29 mouse cellular contexts compared by ENCODE assay signal in genomic region chr12:25016995-25017394, GRCm38 (mm10). TPM values are rescaled to one million over a fixed set of nuclear protein-coding genes. Genes with fewer than 3 reads are reported as not detected.
DNase-seq lines count a peak whose midpoint lies in the region; ATAC-seq and TF ChIP-seq lines count a peak whose summit lies in the region.
"Had no signal": no experiment of that assay in that cellular context is flagged by ENCODE, and none has a peak within 500 bp of the region (broad histone marks: within the 10 kb centered on the region; RNA-seq: fewer than 3 reads in every experiment).

No protein-coding gene starts in this region.

- TF ChIP-seq CTCF in layer of hippocampus, adult 2 months (conservative IDR thresholded peaks at IDR 0.05) = no peak
- TF ChIP-seq CTCF in MEL (IDR thresholded peaks at IDR 0.05 in 2 of 3, conservative IDR thresholded peaks at IDR 0.05 in 1 of 3; ENCODE audit: control insufficient read depth in 1 of 3, insufficient read depth in 1 of 3, low read depth in 2 of 3, low read length in 3 of 3, poor library complexity in 1 of 3, severe bottlenecking in 1 of 3) = no peak

- no peaks in the 10 kb centered on the region for H3K27me3 ChIP-seq in MEL (ENCODE audit: control insufficient read depth in 1 of 2, insufficient read depth in 2 of 2, low read length in 2 of 2)
- H3K27me3 ChIP-seq: embryonic facial prominence, embryonic 13.5 days; forebrain, embryonic 12.5 days; forebrain, embryonic 15.5 days; heart, embryonic 13.5 days; hindbrain, embryonic 12.5 days; hindbrain, embryonic 15.5 days had no signal

- no peak for TF ChIP-seq RAD21 in MEL (IDR thresholded peaks at IDR 0.05; ENCODE audit: low read depth, low read length)

- H3K79me2 ChIP-seq in MEL (ENCODE audit: control insufficient read depth, insufficient read depth, low read length, poor library complexity) = no peaks in the 10 kb centered on the region

- no peak overlapping the region for H3K4me3 ChIP-seq in layer of hippocampus, adult 2 months
- no peak overlapping the region for H3K4me3 ChIP-seq in MEL (ENCODE audit: control insufficient read depth in 1 of 2, insufficient read depth in 1 of 2, low read depth in 2 of 2, low read length in 2 of 2)
- H3K4me3 ChIP-seq: embryonic facial prominence, embryonic 10.5 days; embryonic facial prominence, embryonic 13.5 days; erythroblast, embryonic 14.5 days; forebrain, embryonic 12.5 days; forebrain, embryonic 15.5 days; heart, adult 2 months; heart, embryonic 10.5 days; heart, embryonic 13.5 days; hindbrain, embryonic 12.5 days; hindbrain, embryonic 15.5 days had no signal

- no peak for DNase-seq in layer of hippocampus, adult 2 months (ENCODE audit: low spot score in 2 of 2)
- DNase-seq in layer of hippocampus, postnatal 25 days (ENCODE audit: extremely low spot score in 1 of 2, low spot score in 1 of 2) = no peak
- DNase-seq in MEL (ENCODE audit: low read depth, low spot score) (peak; percentile 57), adipocyte (ENCODE audit: low spot score) (no peak)
- DNase-seq in adrenal gland, postnatal 36 days = no peak
- DNase-seq in cerebellum, adult 11 months = no peak
- DNase-seq in thymus, postnatal 14 days = no peak
- DNase-seq: adrenal gland, postnatal 10 days; cerebellum, adult 11-12 months; cerebellum, adult 8-10 months; cerebellum, postnatal 10 days; cerebellum, postnatal 36 days; gastrocnemius, postnatal 25 days; heart, adult 2 months; heart, postnatal 14 days; heart, postnatal 4 days had no signal

- peaks cover 0 to 19% of the 10 kb centered on the region in 2 experiments; a peak in 2 of 4 replicates for H3K36me3 ChIP-seq in MEL (ENCODE audit: control insufficient read depth in 1 of 2, insufficient read depth in 2 of 2, low read length in 2 of 2)

- TF ChIP-seq EP300 in MEL (IDR thresholded peaks at IDR 0.05; ENCODE audit: low read depth in 1 of 2, low read length in 2 of 2) = no peak

- H3K27ac ChIP-seq in layer of hippocampus, adult 2 months = 0 out of 2 replicates have a peak overlapping the region, but pooled peaks have one; percentile 7
- H3K27ac ChIP-seq in MEL (ENCODE audit: control insufficient read depth, low read depth, low read length) = no peak overlapping the region
- H3K27ac ChIP-seq: embryonic facial prominence, embryonic 10.5 days; embryonic facial prominence, embryonic 13.5 days; forebrain, embryonic 12.5 days; forebrain, embryonic 15.5 days; heart, adult 2 months; heart, embryonic 10.5 days; heart, embryonic 13.5 days; hindbrain, embryonic 12.5 days; hindbrain, embryonic 15.5 days had no signal

- TF ChIP-seq POLR2A in MEL (IDR thresholded peaks at IDR 0.05; ENCODE audit: control insufficient read depth in 1 of 2, insufficient read depth in 1 of 2, low read depth in 1 of 2, low read length in 2 of 2, poor library complexity in 1 of 2) = no peak

- ATAC-seq in granulocyte monocyte progenitor cell, adult 5-6 weeks (replicated peaks; ENCODE audit: poor library complexity, severe bottlenecking) = peak; percentile 52; the same call in 1 of the 2 replicates
- ATAC-seq: activated CD4-positive, CD25-positive, alpha-beta regulatory T cell, adult 4 months; CD4-positive, CD25-positive, alpha-beta regulatory T cell, adult 4 months; forebrain, embryonic 15.5 days; intestine, postnatal 0 days had no signal

- no peaks in the 10 kb centered on the region for H3K9me3 ChIP-seq in MEL (replicated peaks; ENCODE audit: insufficient read depth, low read length)
- H3K9me3 ChIP-seq: embryonic facial prominence, embryonic 10.5 days; embryonic facial prominence, embryonic 13.5 days; forebrain, embryonic 12.5 days; forebrain, embryonic 15.5 days; heart, embryonic 10.5 days; heart, embryonic 13.5 days; hindbrain, embryonic 12.5 days; hindbrain, embryonic 15.5 days had no signal

- no peak overlapping the region for H3K9ac ChIP-seq in MEL (ENCODE audit: control insufficient read depth, low read depth, low read length, poor library complexity, severe bottlenecking)
- H3K9ac ChIP-seq: embryonic facial prominence, embryonic 13.5 days; forebrain, embryonic 12.5 days; forebrain, embryonic 15.5 days; heart, embryonic 13.5 days; hindbrain, embryonic 12.5 days; hindbrain, embryonic 15.5 days had no signal

- H3K4me1 ChIP-seq in MEL (ENCODE audit: control insufficient read depth in 1 of 2, insufficient read depth in 2 of 2, low read length in 2 of 2) = no peaks in the 10 kb centered on the region
- H3K4me1 ChIP-seq: forebrain, embryonic 12.5 days; hindbrain, embryonic 12.5 days; hindbrain, embryonic 15.5 days had no signal

TF ChIP-seq in MEL, 35 proteins besides CTCF, POLR2A, EP300 and RAD21:
- TF ChIP-seq MAZ (IDR thresholded peaks at IDR 0.05; ENCODE audit: low read depth, low read length) (no peak), MYB (IDR thresholded peaks at IDR 0.05; ENCODE audit: low read depth, low read length) (no peak), TBP (IDR thresholded peaks at IDR 0.05; ENCODE audit: low read depth, low read length) (0 out of 2 replicates have a peak, but pooled peaks have one; percentile 16), MXI1 (IDR thresholded peaks at IDR 0.05; ENCODE audit: low read depth, low read length) (no peak)

RNA-seq across cellular contexts. Expression of gene Kidins220, which starts 42.3 kb away (rescaled TPM):
- 100 to 1,000 TPM; 353 to 363 TPM for total RNA-seq in layer of hippocampus, adult 2 months (2021)
- 100 to 1,000 TPM; 305 to 349 TPM for total RNA-seq in layer of hippocampus, postnatal 25 days (2021)
- total RNA-seq in MEL (2012; rRNA removed) = 26.2 and 29.2 TPM in 2 replicates
- polyA plus RNA-seq in MEL (2012; ENCODE audit: insufficient read depth in 1 of 2, insufficient read length in 2 of 2, low read depth in 1 of 2, low replicate concordance in 2 of 2, missing spikeins in 1 of 2) = 100 to 1,000 TPM in 1 of 2 experiments, 10 to 100 TPM in 1; 29.2 to 124 TPM
- 31.0 and 34.2 TPM in 2 replicates for total RNA-seq in granulocyte monocyte progenitor cell, adult 5-6 weeks (2014; fragmentation: Nextera tagmentation)
- 40.0 and 64.8 TPM in 2 replicates for total RNA-seq in granulocyte monocyte progenitor cell, adult 5-6 weeks (2017)
- 10 to 100 TPM; 88.7 to 95.4 TPM for total RNA-seq in adrenal gland, postnatal 36 days (2021)
